8 mouse cellular contexts compared by ENCODE assay signal in the genomic region with DNA sequence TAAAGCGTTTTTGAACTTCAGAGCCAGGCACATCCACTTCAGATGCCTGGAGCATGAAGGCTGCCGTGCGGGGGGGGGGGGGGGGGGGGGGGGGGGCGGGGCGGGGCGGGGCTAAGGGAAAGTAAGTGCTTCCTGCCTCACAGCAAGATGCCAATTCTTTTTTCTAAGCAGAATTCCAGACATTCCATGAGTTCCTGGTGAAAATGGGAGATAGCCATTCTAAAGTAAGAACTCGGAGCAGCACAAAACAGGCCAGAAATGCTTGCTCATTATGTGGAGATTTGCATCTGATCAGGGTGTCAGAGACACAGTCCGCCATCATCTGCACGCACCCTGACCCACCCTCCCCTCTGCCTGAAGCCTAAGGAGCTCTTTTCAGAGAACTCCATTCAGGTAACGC.
DNase-seq lines count a peak whose midpoint lies in the region; ATAC-seq and TF ChIP-seq lines count a peak whose summit lies in the region.

No protein-coding gene starts in this region.

- H3K9me3 ChIP-seq in E14TG2a.4 (ENCODE audit: low read length): peaks cover 9% of the 10 kb centered on the region
- H3K9me3 ChIP-seq in embryonic facial prominence, embryonic 10.5 days: 0 out of 2 replicates have a peak, but pooled peaks cover 5% of the 10 kb centered on the region
- H3K9me3 ChIP-seq in intestine, embryonic 14.5 days (ENCODE audit: control insufficient read depth, low read length): no peaks in the 10 kb centered on the region; the same call in 1 of the 2 replicates
- H3K9me3 ChIP-seq in lung, postnatal 0 days (ENCODE audit: low read length): no peaks in the 10 kb centered on the region

- 1% methylated on average over 10 of the region's 10 CpGs for WGBS in embryonic facial prominence, embryonic 10.5 days
- 4% methylated on average over 7 of the region's 10 CpGs for WGBS in intestine, embryonic 14.5 days
- WGBS in lung, postnatal 0 days: 4% methylated on average over 8 of the region's 10 CpGs

- peak; percentile 49 for DNase-seq in embryonic facial prominence, embryonic 10.5 days (ENCODE audit: low spot score)
- DNase-seq in intestine, embryonic 14.5 days (ENCODE audit: low spot score): peak; percentile 53
- peak; percentile 72 for DNase-seq in lung, postnatal 0 days (ENCODE audit: low spot score)
- no peak for DNase-seq in layer of hippocampus, postnatal 36 days
- no peak for DNase-seq in right cerebral cortex, postnatal 10 days (ENCODE audit: low spot score in 2 of 2)
- no peak for DNase-seq in testis, postnatal 14 days (ENCODE audit: low spot score)

- H3K27me3 ChIP-seq in E14TG2a.4 (ENCODE audit: insufficient read depth, low read length): no peaks in the 10 kb centered on the region
- no peaks in the 10 kb centered on the region for H3K27me3 ChIP-seq in embryonic facial prominence, embryonic 10.5 days (replicated peaks; ENCODE audit: low read depth, poor library complexity, severe bottlenecking)
- H3K27me3 ChIP-seq in intestine, embryonic 14.5 days (replicated peaks; ENCODE audit: control insufficient read depth, insufficient read depth, low read length): no peaks in the 10 kb centered on the region
- H3K27me3 ChIP-seq in lung, postnatal 0 days (replicated peaks; ENCODE audit: insufficient read depth, low read length): no peaks in the 10 kb centered on the region

- peak overlapping the region; percentile 79 for H3K27ac ChIP-seq in embryonic facial prominence, embryonic 10.5 days (replicated peaks)
- peak overlapping the region; percentile 77 for H3K27ac ChIP-seq in intestine, embryonic 14.5 days (ENCODE audit: low read depth)
- H3K27ac ChIP-seq in lung, postnatal 0 days (ENCODE audit: low read length): peak overlapping the region; percentile 3; the same call in 1 of the 2 replicates

- H3K4me2 ChIP-seq in intestine, embryonic 14.5 days (ENCODE audit: low read length): peak overlapping the region; percentile 48
- peak overlapping the region; percentile 44 for H3K4me2 ChIP-seq in lung, postnatal 0 days (replicated peaks; ENCODE audit: low read depth, low read length)

- 0 out of 2 replicates have a peak overlapping the region, but pooled peaks have one; percentile 7 for H3K4me3 ChIP-seq in E14TG2a.4 (replicated peaks; ENCODE audit: low read length)
- peak overlapping the region; percentile 48 for H3K4me3 ChIP-seq in embryonic facial prominence, embryonic 10.5 days
- peak overlapping the region; percentile 21 for H3K4me3 ChIP-seq in intestine, embryonic 14.5 days (ENCODE audit: low read depth, low read length)
- no peak overlapping the region for H3K4me3 ChIP-seq in lung, postnatal 0 days (ENCODE audit: low read depth, low read length)

- no peak; the same call in 1 of the 2 replicates for TF ChIP-seq EP300 in lung, postnatal 0 days (IDR thresholded peaks at IDR 0.05)

- no peak; the same call in 1 of the 2 replicates for ATAC-seq in intestine, embryonic 14.5 days (replicated peaks; ENCODE audit: low FRiP score, low TSS enrichment, low read depth)
- peak; percentile 71 for ATAC-seq in lung, postnatal 0 days
- no peak for ATAC-seq in granulocyte monocyte progenitor cell, adult 5-6 weeks (replicated peaks; ENCODE audit: poor library complexity, severe bottlenecking)

- H3K4me1 ChIP-seq in E14TG2a.4 (replicated peaks; ENCODE audit: low read depth, low read length): peaks cover 39% of the 10 kb centered on the region
- H3K4me1 ChIP-seq in embryonic facial prominence, embryonic 10.5 days: peaks cover 14% of the 10 kb centered on the region
- no peaks in the 10 kb centered on the region for H3K4me1 ChIP-seq in intestine, embryonic 14.5 days (replicated peaks; ENCODE audit: control insufficient read depth, insufficient read depth, low read length)
- H3K4me1 ChIP-seq in lung, postnatal 0 days (ENCODE audit: insufficient read depth, low read depth, low read length): no peaks in the 10 kb centered on the region

- H3K36me3 ChIP-seq in E14TG2a.4 (ENCODE audit: insufficient read depth, low read length): no peaks in the 10 kb centered on the region
- H3K36me3 ChIP-seq in embryonic facial prominence, embryonic 10.5 days (replicated peaks): no peaks in the 10 kb centered on the region
- no peaks in the 10 kb centered on the region for H3K36me3 ChIP-seq in intestine, embryonic 14.5 days (ENCODE audit: control insufficient read depth, insufficient read depth, low read length)
- H3K36me3 ChIP-seq in lung, postnatal 0 days (ENCODE audit: insufficient read depth, low read length): no peaks in the 10 kb centered on the region

- no peak overlapping the region for H3K9ac ChIP-seq in intestine, embryonic 14.5 days (ENCODE audit: low read length)
- H3K9ac ChIP-seq in lung, postnatal 0 days (replicated peaks; ENCODE audit: low read depth): no peak overlapping the region

- TF ChIP-seq CTCF in E14TG2a.4 (conservative IDR thresholded peaks at IDR 0.05; ENCODE audit: low read length): no peak
- no peak for TF ChIP-seq CTCF in lung, postnatal 0 days (IDR thresholded peaks at IDR 0.05)

Comparison
In these comparisons a context has a peak if more than half of its experiments do, and no peak if none do; other contexts are left out.
1. DNase-seq: peak in embryonic facial prominence, embryonic 10.5 days (single experiment), intestine, embryonic 14.5 days (single experiment) and lung, postnatal 0 days (single experiment); none in layer of hippocampus, postnatal 36 days (0 of 2), right cerebral cortex, postnatal 10 days (0 of 2) and testis, postnatal 14 days (single experiment).
2. H3K27ac ChIP-seq: peak in every context shown above with its lines; median percentile 79 in embryonic facial prominence, embryonic 10.5 days; 77 in intestine, embryonic 14.5 days; 3 in lung, postnatal 0 days.